ENCODE assay signal across 19 mouse cellular contexts in the genomic region with DNA sequence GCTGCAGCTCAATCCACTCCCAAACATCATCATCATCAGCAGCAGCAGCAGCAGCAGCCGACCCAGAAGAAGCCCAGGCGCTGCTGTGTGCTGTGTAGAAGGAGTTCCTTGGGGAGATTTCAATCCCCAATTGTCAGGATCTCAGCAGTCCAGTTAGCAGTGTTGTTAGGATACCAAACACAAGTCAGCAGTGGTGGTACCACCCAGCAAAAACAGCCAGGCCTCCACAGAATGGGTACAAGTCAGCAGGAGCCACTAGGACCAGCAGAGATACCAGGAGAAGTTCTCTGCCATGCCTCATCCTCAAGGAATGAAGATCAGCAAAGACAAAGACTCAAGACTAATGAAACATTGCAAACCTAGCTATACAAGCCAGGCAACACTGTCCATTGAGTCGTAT. TPM values are rescaled to one million over a fixed set of nuclear protein-coding genes. Genes with fewer than 3 reads are reported as not detected.
DNase-seq lines count a peak whose midpoint lies in the region; ATAC-seq lines count a peak whose summit lies in the region.
"Had no signal": no experiment of that assay in that cellular context is flagged by ENCODE, and none has a peak within 500 bp of the region (broad histone marks: within the 10 kb centered on the region; RNA-seq: fewer than 3 reads in every experiment).

No protein-coding gene starts in this region.

- no peak overlapping the region for H3K27ac ChIP-seq in midbrain, embryonic 11.5 days (ENCODE audit: low read depth, low read length)
- no peak overlapping the region for H3K27ac ChIP-seq in midbrain, embryonic 10.5 days (replicated peaks)

- peak; percentile 75 for DNase-seq in heart, adult 11 months
- DNase-seq in heart, adult 9 months (ENCODE audit: low spot score in 2 of 2) = no peak
- peak; percentile 54 for DNase-seq in midbrain, embryonic 11.5 days (ENCODE audit: low spot score, missing footprints)
- no peak for DNase-seq in midbrain, embryonic 10.5 days (ENCODE audit: low spot score)
- DNase-seq: adrenal gland, adult 2 months; adrenal gland, adult 8-10 months; adrenal gland, postnatal 10 days; adrenal gland, postnatal 14 days; adrenal gland, postnatal 25 days; adrenal gland, postnatal 36 days; B cell, adult 2 months; cerebellum, adult 11 months; cerebellum, adult 11-12 months; cerebellum, adult 18-20 months had no signal

- H3K4me3 ChIP-seq in midbrain, embryonic 11.5 days (ENCODE audit: low read depth, low read length) = no peak overlapping the region
- no peak overlapping the region for H3K4me3 ChIP-seq in midbrain, embryonic 10.5 days

- 78% methylated on average over 3 of the region's 3 CpGs for WGBS in midbrain, embryonic 11.5 days
- 84% methylated on average over 3 of the region's 3 CpGs for WGBS in midbrain, embryonic 10.5 days

- H3K27me3 ChIP-seq in midbrain, embryonic 11.5 days (ENCODE audit: control insufficient read depth, insufficient read depth, low read length) = no peaks in the 10 kb centered on the region
- H3K27me3 ChIP-seq in midbrain, embryonic 10.5 days (ENCODE audit: low read depth, poor library complexity, severe bottlenecking) = no peaks in the 10 kb centered on the region
- H3K27me3 ChIP-seq: CH12.LX, Patski had no signal

- H3K9ac ChIP-seq in midbrain, embryonic 11.5 days (ENCODE audit: low read length) = no peak overlapping the region

- H3K4me1 ChIP-seq in midbrain, embryonic 11.5 days (ENCODE audit: control insufficient read depth, insufficient read depth, low read length) = no peaks in the 10 kb centered on the region
- H3K4me1 ChIP-seq in midbrain, embryonic 10.5 days = no peaks in the 10 kb centered on the region

- no peak for ATAC-seq in midbrain, embryonic 11.5 days (ENCODE audit: low FRiP score)
- ATAC-seq: activated CD4-positive, CD25-positive, alpha-beta regulatory T cell, adult 4 months; CD4-positive, CD25-positive, alpha-beta regulatory T cell, adult 4 months; Patski had no signal

- H3K36me3 ChIP-seq in midbrain, embryonic 11.5 days (ENCODE audit: control insufficient read depth, insufficient read depth, low read length) = no peaks in the 10 kb centered on the region
- H3K36me3 ChIP-seq in midbrain, embryonic 10.5 days = peaks cover 4% of the 10 kb centered on the region

- no peaks in the 10 kb centered on the region for H3K9me3 ChIP-seq in midbrain, embryonic 11.5 days (ENCODE audit: control insufficient read depth, low read length)
- H3K9me3 ChIP-seq in midbrain, embryonic 10.5 days (replicated peaks) = no peaks in the 10 kb centered on the region
- H3K9me3 ChIP-seq: G1E had no signal

- no peak overlapping the region for H3K4me2 ChIP-seq in midbrain, embryonic 11.5 days

RNA-seq across cellular contexts. Expression of a gene that starts 16.7 kb away (rescaled TPM):
- 0.10 and 0.22 TPM in 2 replicates for polyA plus RNA-seq in midbrain, embryonic 11.5 days (2014; fragmentation: Nextera tagmentation; extraction: Ambion mirVana)
- polyA plus RNA-seq in midbrain, embryonic 10.5 days (2016; fragmentation: Nextera tagmentation; extraction: Ambion mirVana) = 0.14 and 0.23 TPM in 2 replicates

RNA-seq across cellular contexts. Expression of a gene that starts 45.8 kb away (rescaled TPM):
- 27.0 and 35.6 TPM in 2 replicates for polyA plus RNA-seq in midbrain, embryonic 11.5 days (2014; fragmentation: Nextera tagmentation; extraction: Ambion mirVana)
- polyA plus RNA-seq in midbrain, embryonic 10.5 days (2016; fragmentation: Nextera tagmentation; extraction: Ambion mirVana) = 39.4 and 40.7 TPM in 2 replicates

Comparison
In these comparisons a context has a peak if more than half of its experiments do, and no peak if none do; other contexts are left out.
1. DNase-seq: peak in heart, adult 11 months (single experiment) and midbrain, embryonic 11.5 days (single experiment); none in heart, adult 9 months (0 of 2) and midbrain, embryonic 10.5 days (single experiment).